Mouse (Mus musculus) CH12.LX (cell line): ENCODE results near the gene Rtn4rl2. TPM values are rescaled to one million over a fixed set of nuclear protein-coding genes. Genes with fewer than 3 reads are reported as not detected.
A peak's percentile ranks its signal among the peaks of the same experiment; 100 is the strongest.

Source experiments
- DNase-seq: peaks from one replicate; pipeline ENCODE4 v3.0.0-alpha.2; 2013; ENCODE audit errors: extremely low read depth
- H3K27ac ChIP-seq: 2 replicates; pipeline ENCODE4 v1.5.1; 2012; ENCODE audit warnings: low read depth, mild to moderate bottlenecking, control low read depth, moderate library complexity; ENCODE audit not compliant: insufficient read depth
- H3K27me3 ChIP-seq: replicated peaks from 2 replicates; pipeline ENCODE3; 2012; ENCODE audit warnings: inconsistent platforms
- H3K36me3 ChIP-seq, 2 experiments: replicated peaks in 1 of 2; 2 replicates each; pipeline versions ENCODE3 to v1.6.1; 2012; ENCODE audit warnings: inconsistent platforms in 1 of 2, low read length in 1 of 2, mild to moderate bottlenecking in 1 of 2, mixed read lengths in 1 of 2, moderate library complexity in 1 of 2; ENCODE audit not compliant: control insufficient read depth in 1 of 2, insufficient read depth in 1 of 2
- H3K4me1 ChIP-seq, 2 experiments: 2 replicates each; pipeline ENCODE4 v1.6.1; 2012; ENCODE audit warnings: inconsistent platforms in 1 of 2, moderate library complexity in 1 of 2; ENCODE audit not compliant: insufficient read depth in 2 of 2, control insufficient read depth in 1 of 2
- H3K4me2 ChIP-seq: 2 replicates; pipeline ENCODE4 v1.6.1; 2012; ENCODE audit warnings: low read depth, mild to moderate bottlenecking, control low read depth; ENCODE audit not compliant: poor library complexity, insufficient read depth, severe bottlenecking
- H3K4me3 ChIP-seq, 3 experiments: fragments of 150-350 bp in 1 of 3; sonication (generic) in 1 of 3; replicated peaks in 1 of 3; 2 replicates each; pipeline versions ENCODE3 to v1.5.1; 2011 to 2012; ENCODE audit warnings: low read depth in 2 of 3, low read length in 2 of 3, mild to moderate bottlenecking in 2 of 3, moderate library complexity in 2 of 3, control low read depth in 1 of 3, improper control_type of control experiment in 1 of 3, inconsistent platforms in 1 of 3, mixed read lengths in 1 of 3; ENCODE audit not compliant: poor library complexity in 1 of 3
- H3K79me2 ChIP-seq: replicated peaks from 2 replicates; pipeline ENCODE4 v1.6.1; 2012; ENCODE audit warnings: mild to moderate bottlenecking, moderate library complexity; ENCODE audit not compliant: control insufficient read depth, poor library complexity, insufficient read depth, severe bottlenecking; ENCODE audit errors: extremely low read depth
- H3K9ac ChIP-seq: 2 replicates; pipeline ENCODE4 v1.6.1; 2012; ENCODE audit warnings: low read depth, mild to moderate bottlenecking, control low read depth, moderate library complexity; ENCODE audit not compliant: insufficient read depth
- H3K9me3 ChIP-seq: replicated peaks from 2 replicates; pipeline ENCODE3; 2012; ENCODE audit warnings: low read length, inconsistent platforms, mixed read lengths
- BHLHE40 ChIP-seq: IDR thresholded peaks from 2 replicates; pipeline ENCODE4 v1.6.1; 2011; ENCODE audit warnings: mild to moderate bottlenecking, low read depth, low read length, improper control_type of control experiment
- CHD1 ChIP-seq: IDR thresholded peaks from 2 replicates; pipeline ENCODE4 v1.6.1; 2012; ENCODE audit warnings: low read depth, low read length, improper control_type of control experiment, inconsistent platforms
- CTCF ChIP-seq, 2 experiments: IDR thresholded peaks in 1 of 2; conservative IDR thresholded peaks in 1 of 2; 2 replicates each; pipeline ENCODE4 v1.5.1; 2011 to 2012; ENCODE audit warnings: low read depth in 2 of 2, low read length in 2 of 2, improper control_type of control experiment in 1 of 2, inconsistent platforms in 1 of 2, mild to moderate bottlenecking in 1 of 2, moderate library complexity in 1 of 2
- ELF1 ChIP-seq: IDR thresholded peaks from 2 replicates; pipeline ENCODE4 v1.6.1; 2014; ENCODE audit warnings: low read depth, mild to moderate bottlenecking, inconsistent platforms, low read length, improper control_type of control experiment
- EP300 ChIP-seq: IDR thresholded peaks from 2 replicates; pipeline ENCODE4 v1.6.1; 2011; ENCODE audit warnings: low read length, improper control_type of control experiment
- ETS1 ChIP-seq: conservative IDR thresholded peaks from 2 replicates; pipeline ENCODE4 v1.6.1; 2012; ENCODE audit warnings: low read depth, mild to moderate bottlenecking, inconsistent platforms, low read length, improper control_type of control experiment, moderate library complexity
- GABPA ChIP-seq: IDR thresholded peaks from 2 replicates; pipeline ENCODE4 v1.6.1; 2012; ENCODE audit warnings: low read depth, low read length, improper control_type of control experiment, inconsistent platforms; ENCODE audit not compliant: insufficient replicate concordance
- IRF4 ChIP-seq: IDR thresholded peaks from 2 replicates; pipeline ENCODE4 v1.6.1; 2014; ENCODE audit warnings: low read depth, mild to moderate bottlenecking, inconsistent platforms, low read length, improper control_type of control experiment
- JUN ChIP-seq: IDR thresholded peaks from 2 replicates; pipeline ENCODE4 v1.6.1; 2011; ENCODE audit warnings: low read depth, mild to moderate bottlenecking, low read length, improper control_type of control experiment, moderate library complexity; ENCODE audit not compliant: insufficient read depth
- KAT2A ChIP-seq: IDR thresholded peaks from 2 replicates; pipeline ENCODE4 v1.6.1; 2012; ENCODE audit warnings: low read length, improper control_type of control experiment, inconsistent platforms; ENCODE audit not compliant: insufficient replicate concordance
- MAFK ChIP-seq: IDR thresholded peaks from 2 replicates; pipeline ENCODE4 v1.6.1; 2011; ENCODE audit warnings: low read length, improper control_type of control experiment; ENCODE audit not compliant: insufficient replicate concordance
- MAX ChIP-seq: IDR thresholded peaks from 2 replicates; pipeline ENCODE4 v1.6.1; 2011; ENCODE audit warnings: low read length, improper control_type of control experiment
- MAZ ChIP-seq: IDR thresholded peaks from 2 replicates; pipeline ENCODE4 v1.6.1; 2012; ENCODE audit warnings: low read depth, mild to moderate bottlenecking, inconsistent platforms, low read length, improper control_type of control experiment, moderate library complexity
- MEF2A ChIP-seq: IDR thresholded peaks from 2 replicates; pipeline ENCODE4 v1.6.1; 2014; ENCODE audit warnings: low read depth, mild to moderate bottlenecking, inconsistent platforms, low read length, improper control_type of control experiment, borderline replicate concordance
- MXI1 ChIP-seq: IDR thresholded peaks from 2 replicates; pipeline ENCODE4 v1.6.1; 2011; ENCODE audit warnings: mild to moderate bottlenecking, low read depth, low read length, improper control_type of control experiment
- MYC ChIP-seq: IDR thresholded peaks from 2 replicates; pipeline ENCODE4 v1.6.1; 2011; ENCODE audit warnings: low read depth, mild to moderate bottlenecking, improper control_type of control experiment, low read length
- NRF1 ChIP-seq: IDR thresholded peaks from 2 replicates; pipeline ENCODE4 v1.6.1; 2014; ENCODE audit warnings: low read depth, mild to moderate bottlenecking, inconsistent platforms, low read length, improper control_type of control experiment, moderate library complexity
- PAX5 ChIP-seq: IDR thresholded peaks from 2 replicates; pipeline ENCODE4 v1.6.1; 2012; ENCODE audit warnings: low read length, inconsistent platforms, mixed read lengths
- POLR2A ChIP-seq: IDR thresholded peaks from 2 replicates; pipeline ENCODE4 v1.6.1; 2011; ENCODE audit warnings: low read depth, mild to moderate bottlenecking, improper control_type of control experiment, low read length
- POLR2AphosphoS2 ChIP-seq: IDR thresholded peaks from 2 replicates; pipeline ENCODE4 v1.6.1; 2011; ENCODE audit warnings: low read depth, low read length, improper control_type of control experiment
- RAD21 ChIP-seq: IDR thresholded peaks from 2 replicates; pipeline ENCODE4 v1.6.1; 2011; ENCODE audit warnings: low read depth, mild to moderate bottlenecking, low read length, improper control_type of control experiment, moderate library complexity
- RCOR1 ChIP-seq: conservative IDR thresholded peaks from 2 replicates; pipeline ENCODE4 v1.6.1; 2012; ENCODE audit warnings: low read depth, mild to moderate bottlenecking, inconsistent platforms, low read length, improper control_type of control experiment
- SMC3 ChIP-seq: IDR thresholded peaks from 2 replicates; pipeline ENCODE4 v1.6.1; 2011; ENCODE audit warnings: low read depth, low read length, improper control_type of control experiment
- TBP ChIP-seq: conservative IDR thresholded peaks from 2 replicates; pipeline ENCODE4 v1.6.1; 2011; ENCODE audit warnings: low read depth, low read length, improper control_type of control experiment
- TCF12 ChIP-seq: IDR thresholded peaks from 2 replicates; pipeline ENCODE4 v1.6.1; 2014; ENCODE audit warnings: low read depth, mild to moderate bottlenecking, inconsistent platforms, low read length, improper control_type of control experiment
- UBTF ChIP-seq: IDR thresholded peaks from 2 replicates; pipeline ENCODE4 v1.6.1; 2012; ENCODE audit warnings: low read depth, mild to moderate bottlenecking, inconsistent platforms, low read length, improper control_type of control experiment, moderate library complexity
- USF1 ChIP-seq: IDR thresholded peaks from 2 replicates; pipeline ENCODE4 v1.6.1; 2014; ENCODE audit warnings: low read depth, mild to moderate bottlenecking, inconsistent platforms, low read length, improper control_type of control experiment
- USF2 ChIP-seq: conservative IDR thresholded peaks from 2 replicates; pipeline ENCODE4 v1.6.1; 2011; ENCODE audit warnings: low read depth, low read length, improper control_type of control experiment
- ZC3H11A ChIP-seq: IDR thresholded peaks from 2 replicates; pipeline ENCODE4 v1.6.1; 2012; ENCODE audit warnings: low read depth, mild to moderate bottlenecking, inconsistent platforms, low read length, improper control_type of control experiment
- dilution Hi-C: fragments of 300-500 bp; cut with MboI; formaldehyde crosslinking; loops from 2 replicates; pipeline ENCODE4 v1.14.3; 2020; ENCODE audit warnings: low sequenced_read_pairs; ENCODE audit not compliant: extremely low pct_unique_long_range_greater_than_20kb, extremely low pct_ligation_motif_present
- in situ Hi-C: fragments of 300-500 bp; cut with MboI; formaldehyde crosslinking; loops from 3 replicates; pipeline ENCODE4 v1.14.3; 2019; ENCODE audit warnings: low sequenced_read_pairs, low pct_ligation_motif_present, low pct_unique_long_range_greater_than_20kb, mixed read lengths
- polyA plus RNA-seq: library from polyadenylated mRNA; unstranded; fragments of >175 nt; gene quantifications from 2 replicates; pipeline ENCODE4 v1.2.1, GENCODE M21; 2012; ENCODE audit warnings: low read depth; ENCODE audit not compliant: insufficient read length
- total RNA-seq, 2 experiments: library from RNA; depleted of rRNA; stranded (reverse); fragments of 300-350 nt in 1 of 2; fragments of >200 nt in 1 of 2; gene quantifications; 2 replicates each; pipeline ENCODE4 v1.2.3; 2012 to 2014

Rtn4rl2 gene
- total and polyA plus RNA-seq, 3 experiments, result not detected

DNA sequence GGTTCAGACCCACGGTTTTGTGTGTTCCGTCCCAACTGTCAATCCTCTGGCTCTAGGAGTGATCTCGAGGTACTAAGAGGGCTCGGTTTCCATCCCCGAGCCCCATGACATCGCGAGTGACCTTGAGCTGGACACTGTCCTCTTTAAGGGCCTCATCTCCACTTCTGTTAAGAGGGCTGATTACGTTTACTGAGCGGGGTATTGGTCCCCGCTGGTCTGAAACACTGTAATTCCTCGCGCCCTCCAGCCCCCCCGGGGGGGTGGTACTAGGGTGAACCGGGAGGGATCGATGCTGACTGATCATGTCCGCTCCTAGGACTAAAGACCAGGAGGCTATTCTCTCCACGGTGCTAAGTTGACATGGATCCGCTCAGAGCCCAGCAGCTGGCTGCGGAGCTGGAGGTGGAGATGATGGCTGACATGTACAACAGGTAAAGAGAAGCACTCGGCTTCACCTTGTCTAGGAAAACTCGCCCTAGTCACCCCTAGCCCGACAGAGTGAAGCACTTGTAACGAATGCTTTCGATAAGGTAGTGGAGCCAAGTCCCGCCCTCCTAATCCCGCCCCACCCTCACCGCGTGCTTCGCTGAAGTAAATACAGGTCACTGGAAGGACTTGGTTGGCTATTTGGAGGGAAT lies 59.1 kb downstream of the Rtn4rl2 start:
- peaks cover 7 to 26% of the 10 kb centered on the region in 2 experiments for H3K4me1 ChIP-seq
- H3K9ac ChIP-seq, result peak overlapping the region; percentile 76
- peaks cover 22% of the 10 kb centered on the region for H3K27me3 ChIP-seq
- H3K4me2 ChIP-seq, result peak overlapping the region; percentile 73; the same call in 1 of the 2 replicates
- peak; percentile 48 for DNase-seq
- dilution Hi-C loops, result no loop called here
- H3K27ac ChIP-seq, result no peak overlapping the region
- in situ Hi-C loops, result loop anchor here (5.0 to 10.0 kb wide), 2 partner anchors 35 to 197 kb away; no protein-coding TSS in a partner anchor
- peaks cover 8 to 29% of the 10 kb centered on the region in 2 experiments for H3K36me3 ChIP-seq
- TF ChIP-seq PAX5 (no peak), POLR2A (peak; percentile 13; the same call in 1 of the 2 replicates), MAZ (no peak)
- peaks cover 16% of the 10 kb centered on the region for H3K79me2 ChIP-seq
- H3K4me3 ChIP-seq, result peak overlapping the region; percentile 75 to 99 (median 98)
- no peaks in the 10 kb centered on the region for H3K9me3 ChIP-seq

DNA sequence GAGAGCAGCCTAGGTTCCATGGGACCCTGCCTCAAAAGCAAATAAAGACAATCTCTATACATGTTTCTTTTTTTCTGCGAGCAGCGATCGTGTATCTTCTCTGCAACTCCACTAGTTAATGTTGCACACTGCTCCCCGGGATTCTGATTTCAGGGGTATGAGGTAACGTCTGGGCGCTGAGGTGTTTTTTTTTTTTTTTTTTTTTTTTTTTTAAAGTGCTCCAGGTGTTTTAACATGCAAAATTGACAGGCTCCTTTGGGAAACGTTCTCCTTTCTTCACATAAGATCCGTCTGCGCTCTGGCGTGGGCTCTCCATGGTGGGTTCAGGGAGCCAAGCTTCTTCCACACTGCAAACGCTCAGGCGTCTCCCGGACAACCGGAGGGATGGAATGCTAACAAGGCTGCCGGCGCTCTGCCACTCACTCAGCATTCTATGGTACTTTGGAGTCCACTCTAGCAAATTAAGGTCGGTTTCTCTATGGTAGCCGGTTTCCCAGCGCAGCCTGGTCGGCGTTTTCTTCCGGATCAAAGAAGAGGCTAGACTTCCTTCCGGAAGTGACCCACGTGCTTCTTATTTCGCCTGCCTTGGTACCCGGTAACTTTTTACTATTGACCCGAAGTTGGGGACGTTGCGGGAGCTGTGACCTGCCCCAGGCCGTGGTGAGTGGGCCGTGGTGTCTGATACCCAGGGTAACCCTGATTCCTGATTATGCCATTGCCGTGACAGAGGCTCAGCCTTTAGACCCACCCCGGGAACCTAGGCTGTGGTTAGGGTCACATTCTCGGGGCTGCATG lies 59.8 kb downstream of the Rtn4rl2 start, which contains the start of gene Timm10:
Gene Timm10, plus strand, starts transcription at position 510 of the 795 bp plus-strand sequence.
- H3K4me1 ChIP-seq, result peaks cover 7 to 19% of the 10 kb centered on the region in 2 experiments
- in situ Hi-C loops (loop anchor here (5.0 to 10.0 kb wide), 2 partner anchors 36 to 198 kb away; no protein-coding TSS in a partner anchor), dilution Hi-C loops (no loop called here)
- TF ChIP-seq MYC (peak; percentile 99), KAT2A (peak; percentile 93), MEF2A (peak; percentile 71), USF1 (peak; percentile 54), POLR2AphosphoS2 (no peak), IRF4 (peak; percentile 70), JUN (no peak), CTCF (conservative IDR thresholded peaks at IDR 0.05 in 1 of 2, IDR thresholded peaks at IDR 0.05 in 1 of 2; ENCODE audit: low read depth in 2 of 2, low read length in 2 of 2) (no peak), UBTF (no peak), MAX (peak; percentile 99), ZC3H11A (no peak), TCF12 (peak; percentile 69), ETS1 (peak; percentile 65), EP300 (no peak), PAX5 (no peak), SMC3 (no peak), BHLHE40 (peak; percentile 73), USF2 (peak; percentile 35; the same call in 1 of the 2 replicates), TBP (peak; percentile 88), CHD1 (no peak), GABPA (peak; percentile 95), POLR2A (peak; percentile 78), ELF1 (peak; percentile 95), MXI1 (peak; percentile 100), RAD21 (no peak), RCOR1 (no peak), NRF1 (peak; percentile 44; the same call in 1 of the 2 replicates), MAFK (peak; percentile 35; the same call in 1 of the 2 replicates)

More for the DNA sequence above, 59.8 kb downstream of the Rtn4rl2 start, which contains the start of gene Timm10:
- H3K36me3 ChIP-seq, result peaks cover 8 to 25% of the 10 kb centered on the region in 2 experiments
- no peaks in the 10 kb centered on the region for H3K9me3 ChIP-seq
- DNase-seq, result peak; percentile 95
- peaks cover 16% of the 10 kb centered on the region for H3K79me2 ChIP-seq
- H3K27ac ChIP-seq, result no peak within 1 kb of the TSS
- H3K4me3 ChIP-seq, result peak within 1 kb of the TSS; percentile 75 to 99 (median 98)
- H3K27me3 ChIP-seq, result peaks cover 29% of the 10 kb centered on the region
- peak within 1 kb of the TSS; percentile 86 for H3K4me2 ChIP-seq
- peak within 1 kb of the TSS; percentile 76 for H3K9ac ChIP-seq
